Mouse (Mus musculus): ENCODE measurements at regions not wholly inside any gene's neighbourhood (a gene's known extent, or its start where the extent isn't known, plus 50 kb on each side); places are given as distances from the start of the nearest gene placed in this dataset.

- no peaks in the 10 kb centered on the region for H3K4me1 ChIP-seq (replicated peaks; ENCODE audit: control insufficient read depth, insufficient read depth, low read length)
- no peak overlapping the region for H3K4me2 ChIP-seq (replicated peaks; ENCODE audit: low read depth)
- H3K9ac ChIP-seq (ENCODE audit: low read depth, low read length), result no peak overlapping the region
- TF ChIP-seq CTCF (IDR thresholded peaks at IDR 0.05; ENCODE audit: low read depth), result no peak
- no peak for ATAC-seq
- WGBS, result 32% methylated on average over 1 of the region's 1 CpGs
- H3K27ac ChIP-seq (ENCODE audit: low read depth, low read length), result no peak overlapping the region
- H3K4me3 ChIP-seq (ENCODE audit: low read depth, low read length), result no peak overlapping the region
- no peaks in the 10 kb centered on the region for H3K27me3 ChIP-seq (replicated peaks; ENCODE audit: control insufficient read depth, insufficient read depth, low read length)
- no peaks in the 10 kb centered on the region for H3K36me3 ChIP-seq (ENCODE audit: control insufficient read depth, insufficient read depth)
- no peaks in the 10 kb centered on the region for H3K9me3 ChIP-seq (ENCODE audit: control insufficient read depth)
These were observed 394.7 kb downstream of the 4933405O20Rik start for GRCm38 (mm10) chr7:50993707-50994106.

- no peak overlapping the region for H3K27ac ChIP-seq (ENCODE audit: low read depth, low read length)
- H3K4me2 ChIP-seq (replicated peaks; ENCODE audit: low read depth), result no peak overlapping the region
- no peaks in the 10 kb centered on the region for H3K4me1 ChIP-seq (replicated peaks; ENCODE audit: control insufficient read depth, insufficient read depth, low read length)
- ATAC-seq, result no peak
- no peaks in the 10 kb centered on the region for H3K27me3 ChIP-seq (replicated peaks; ENCODE audit: control insufficient read depth, insufficient read depth, low read length)
- no peaks in the 10 kb centered on the region for H3K9me3 ChIP-seq (ENCODE audit: control insufficient read depth)
- H3K36me3 ChIP-seq (ENCODE audit: control insufficient read depth, insufficient read depth), result no peaks in the 10 kb centered on the region
- WGBS, result 81% methylated on average over 3 of the region's 3 CpGs
- no peak overlapping the region for H3K9ac ChIP-seq (ENCODE audit: low read depth, low read length)
- no peak overlapping the region for H3K4me3 ChIP-seq (ENCODE audit: low read depth, low read length)
- no peak for TF ChIP-seq CTCF (IDR thresholded peaks at IDR 0.05; ENCODE audit: low read depth)
These were observed 443.1 kb downstream of the 4933405O20Rik start for GRCm38 (mm10) chr7:51041899-51042667.

- no peak overlapping the region for H3K27ac ChIP-seq (ENCODE audit: low read depth, low read length)
- 73% methylated on average over 3 of the region's 3 CpGs for WGBS
- H3K4me2 ChIP-seq (replicated peaks; ENCODE audit: low read depth), result no peak overlapping the region
- H3K36me3 ChIP-seq (ENCODE audit: control insufficient read depth, insufficient read depth), result no peaks in the 10 kb centered on the region
- no peaks in the 10 kb centered on the region for H3K4me1 ChIP-seq (replicated peaks; ENCODE audit: control insufficient read depth, insufficient read depth, low read length)
- no peak for TF ChIP-seq CTCF (IDR thresholded peaks at IDR 0.05; ENCODE audit: low read depth)
- H3K4me3 ChIP-seq (ENCODE audit: low read depth, low read length), result no peak overlapping the region
- no peak for ATAC-seq
- no peaks in the 10 kb centered on the region for H3K27me3 ChIP-seq (replicated peaks; ENCODE audit: control insufficient read depth, insufficient read depth, low read length)
- H3K9me3 ChIP-seq (ENCODE audit: control insufficient read depth), result no peaks in the 10 kb centered on the region
- H3K9ac ChIP-seq (ENCODE audit: low read depth, low read length), result no peak overlapping the region
These were observed 452.5 kb downstream of the 4933405O20Rik start for GRCm38 (mm10) chr7:51051496-51051895.

DNA sequence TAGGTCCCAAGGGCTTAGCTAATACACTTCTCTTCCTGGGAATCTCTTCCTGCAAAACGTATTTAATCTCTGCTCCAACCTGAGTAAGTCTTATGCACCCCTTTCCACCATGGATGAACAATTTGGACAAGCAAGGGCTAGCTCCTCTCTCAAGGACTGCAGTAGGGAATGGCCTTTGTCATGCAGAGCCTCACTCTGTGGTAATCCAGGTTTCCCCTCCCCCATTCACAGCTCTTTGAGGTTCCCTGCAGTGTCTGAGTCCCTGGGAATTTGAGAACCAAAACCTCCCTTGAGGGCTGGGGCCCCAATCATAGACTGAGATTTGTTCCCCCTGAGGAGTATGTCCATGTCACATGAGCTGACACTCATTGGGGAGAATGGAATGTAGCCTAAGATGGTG is 442.5 kb upstream of the Ano5 start:
- no peak for TF ChIP-seq CTCF (IDR thresholded peaks at IDR 0.05; ENCODE audit: low read depth)
- no peak overlapping the region for H3K4me2 ChIP-seq (replicated peaks; ENCODE audit: low read depth)

DNA sequence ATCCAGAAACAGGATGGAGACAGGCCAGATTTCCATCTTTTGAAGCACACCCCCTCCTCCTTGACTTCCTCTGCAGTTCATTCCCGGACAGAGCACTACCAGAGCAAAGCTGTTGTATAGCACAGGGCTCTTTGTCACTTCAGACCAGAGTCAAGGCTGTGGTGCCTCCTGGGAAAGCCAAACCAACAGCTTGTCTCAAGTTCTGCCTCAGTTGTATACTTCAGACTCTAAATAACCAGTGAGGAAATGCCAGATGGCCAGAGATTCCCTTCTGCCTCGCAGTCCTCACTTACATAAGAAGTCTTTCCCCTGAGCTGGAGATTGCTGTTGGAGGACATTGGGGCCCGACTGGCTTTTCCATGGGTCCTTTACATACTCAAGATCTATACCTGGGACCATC is 417.1 kb upstream of the Ano5 start:
- no peak for ATAC-seq
- H3K4me3 ChIP-seq (ENCODE audit: low read depth, low read length), result no peak overlapping the region
- no peaks in the 10 kb centered on the region; the same call in 1 of the 2 replicates for H3K9me3 ChIP-seq (ENCODE audit: control insufficient read depth)
- H3K27me3 ChIP-seq (replicated peaks; ENCODE audit: control insufficient read depth, insufficient read depth, low read length), result no peaks in the 10 kb centered on the region
- no peak for TF ChIP-seq CTCF (IDR thresholded peaks at IDR 0.05; ENCODE audit: low read depth)
- H3K27ac ChIP-seq (ENCODE audit: low read depth, low read length), result no peak overlapping the region
- H3K9ac ChIP-seq (ENCODE audit: low read depth, low read length), result no peak overlapping the region
- H3K4me2 ChIP-seq (replicated peaks; ENCODE audit: low read depth), result no peak overlapping the region
- H3K36me3 ChIP-seq (ENCODE audit: control insufficient read depth, insufficient read depth), result no peaks in the 10 kb centered on the region
- no peaks in the 10 kb centered on the region for H3K4me1 ChIP-seq (replicated peaks; ENCODE audit: control insufficient read depth, insufficient read depth, low read length)
- 68% methylated on average over 3 of the region's 3 CpGs for WGBS

More for the DNA sequence above, 442.5 kb upstream of the Ano5 start:
- no peak for ATAC-seq
- 21% methylated on average over 1 of the region's 1 CpGs for WGBS
- no peak overlapping the region for H3K9ac ChIP-seq (ENCODE audit: low read depth, low read length)
- H3K27me3 ChIP-seq (replicated peaks; ENCODE audit: control insufficient read depth, insufficient read depth, low read length), result no peaks in the 10 kb centered on the region
- H3K36me3 ChIP-seq (ENCODE audit: control insufficient read depth, insufficient read depth), result no peaks in the 10 kb centered on the region
- H3K9me3 ChIP-seq (ENCODE audit: control insufficient read depth), result no peaks in the 10 kb centered on the region
- H3K27ac ChIP-seq (ENCODE audit: low read depth, low read length), result no peak overlapping the region
- no peak overlapping the region for H3K4me3 ChIP-seq (ENCODE audit: low read depth, low read length)
- no peaks in the 10 kb centered on the region for H3K4me1 ChIP-seq (replicated peaks; ENCODE audit: control insufficient read depth, insufficient read depth, low read length)

- no peaks in the 10 kb centered on the region for H3K36me3 ChIP-seq (ENCODE audit: control insufficient read depth, insufficient read depth)
- no peaks in the 10 kb centered on the region for H3K4me1 ChIP-seq (replicated peaks; ENCODE audit: control insufficient read depth, insufficient read depth, low read length)
- no peak for ATAC-seq
- no peak overlapping the region for H3K9ac ChIP-seq (ENCODE audit: low read depth, low read length)
- TF ChIP-seq CTCF (IDR thresholded peaks at IDR 0.05; ENCODE audit: low read depth), result no peak
- H3K27me3 ChIP-seq (replicated peaks; ENCODE audit: control insufficient read depth, insufficient read depth, low read length), result no peaks in the 10 kb centered on the region
- no peak overlapping the region for H3K4me3 ChIP-seq (ENCODE audit: low read depth, low read length)
- H3K27ac ChIP-seq (ENCODE audit: low read depth, low read length), result no peak overlapping the region
- WGBS, result 65% methylated on average over 2 of the region's 2 CpGs
- H3K9me3 ChIP-seq (ENCODE audit: control insufficient read depth), result no peaks in the 10 kb centered on the region
- no peak overlapping the region for H3K4me2 ChIP-seq (replicated peaks; ENCODE audit: low read depth)
These were observed 409.7 kb upstream of the Ano5 start for GRCm38 (mm10) chr7:51101166-51101565.

All from intestine, postnatal 0 days (tissue).